Mouse (Mus musculus): ENCODE measurements around the gene Topaz1.

GRCm38 (mm10) chr9:122736742-122737141, 10.4 kb upstream of the Topaz1 start:
- TF ChIP-seq CTCF (conservative IDR thresholded peaks at IDR 0.05 in 1 of 2, IDR thresholded peaks at IDR 0.05 in 1 of 2; ENCODE audit: low read depth in 2 of 2, low read length in 2 of 2): peak; percentile 62 to 89
- no peak for TF ChIP-seq EP300 (IDR thresholded peaks at IDR 0.05; ENCODE audit: low read length)
- TF ChIP-seq E2F4 (IDR thresholded peaks at IDR 0.05; ENCODE audit: insufficient replicate concordance, low read depth, low read length): 0 out of 2 replicates have a peak, but pooled peaks have one; percentile 17
- no peak for TF ChIP-seq POLR2A (IDR thresholded peaks at IDR 0.05; ENCODE audit: low read depth, low read length)
- peak; percentile 20; the same call in 1 of the 2 replicates for TF ChIP-seq MEF2A (IDR thresholded peaks at IDR 0.05; ENCODE audit: borderline replicate concordance, low read depth, low read length)
- no peak for TF ChIP-seq PAX5 (IDR thresholded peaks at IDR 0.05; ENCODE audit: low read length)
- no peak for TF ChIP-seq ELF1 (IDR thresholded peaks at IDR 0.05; ENCODE audit: low read depth, low read length)
- no peak for TF ChIP-seq JUND (conservative IDR thresholded peaks at IDR 0.05; ENCODE audit: low read depth, low read length)
- TF ChIP-seq ETS1 (conservative IDR thresholded peaks at IDR 0.05; ENCODE audit: low read depth, low read length): no peak
- TF ChIP-seq MAZ (IDR thresholded peaks at IDR 0.05; ENCODE audit: low read depth, low read length): no peak
- no peak for TF ChIP-seq ZKSCAN1 (IDR thresholded peaks at IDR 0.05; ENCODE audit: borderline replicate concordance, low read depth, low read length)
- TF ChIP-seq USF1 (IDR thresholded peaks at IDR 0.05; ENCODE audit: low read depth, low read length): no peak
- no peak for TF ChIP-seq IRF4 (IDR thresholded peaks at IDR 0.05; ENCODE audit: low read depth, low read length)

Data from CH12.LX (cell line).